Mouse (Mus musculus) midbrain, embryonic 11.5 days (tissue): ENCODE measurements at regions not wholly inside any gene's neighbourhood (a gene's known extent, or its start where the extent isn't known, plus 50 kb on each side); places are given as distances from the start of the nearest gene placed in this dataset.

Experiments used
- ATAC-seq: fragments of 200-750 bp; cut with Nextera tagmentation; 2 replicates; pipeline ENCODE4 v1.8.0; 2017; ENCODE audit warnings: moderate TSS enrichment, moderate library complexity; ENCODE audit not compliant: low FRiP score
- DNase-seq: peaks from one replicate; pipeline ENCODE4 v3.0.0; 2015; ENCODE audit warnings: low spot score; ENCODE audit errors: missing footprints
- H3K27ac ChIP-seq: fragments of 300-500 bp; sonication (generic); 2 replicates; pipeline ENCODE4 v1.5.1; 2014; ENCODE audit warnings: low read depth, low read length
- H3K27me3 ChIP-seq: fragments of 300-500 bp; sonication (generic); 2 replicates; pipeline ENCODE4 v1.6.1; 2014; ENCODE audit warnings: mild to moderate bottlenecking, low read length, moderate library complexity, mixed read lengths; ENCODE audit not compliant: control insufficient read depth, insufficient read depth
- H3K36me3 ChIP-seq: fragments of 300-500 bp; sonication (generic); 2 replicates; pipeline ENCODE4 v1.6.1; 2014; ENCODE audit warnings: mild to moderate bottlenecking, low read length, moderate library complexity, mixed read lengths; ENCODE audit not compliant: control insufficient read depth, insufficient read depth
- H3K4me1 ChIP-seq: fragments of 300-500 bp; sonication (generic); 2 replicates; pipeline ENCODE4 v1.6.1; 2014; ENCODE audit warnings: low read length; ENCODE audit not compliant: control insufficient read depth, insufficient read depth
- H3K4me2 ChIP-seq: fragments of 300-500 bp; sonication (generic); 2 replicates; pipeline ENCODE4 v1.6.1; 2014; ENCODE audit warnings: mild to moderate bottlenecking, moderate library complexity
- H3K4me3 ChIP-seq: fragments of 300-500 bp; sonication (generic); 2 replicates; pipeline ENCODE4 v1.5.1; 2014; ENCODE audit warnings: low read depth, low read length
- H3K9ac ChIP-seq: fragments of 300-500 bp; sonication (generic); 2 replicates; pipeline ENCODE4 v1.6.1; 2014; ENCODE audit warnings: low read length
- H3K9me3 ChIP-seq: fragments of 300-500 bp; sonication (generic); 2 replicates; pipeline ENCODE4 v1.6.1; 2016; ENCODE audit warnings: low read length; ENCODE audit not compliant: control insufficient read depth
- WGBS: fragments of 180-500 bp; shearing (Covaris S2); extraction: QIAGEN DNeasy Blood & Tissue Kit; methylation state at CpG from one replicate; pipeline ENCODE4 v1.1.7; 2014; 5-methylcytosine and 5-hydroxymethylcytosine counted together

GRCm38 (mm10) chr13:101373581-101374189 lies 394.3 kb downstream of the Pik3r1 start:
- DNase-seq (no peak), ATAC-seq (no peak)

GRCm38 (mm10) chr13:101371906-101372305 lies 396.1 kb downstream of the Pik3r1 start:
- Histone ChIP-seq H3K4me1 (no peaks in the 10 kb centered on the region), H3K4me3 (no peak overlapping the region), H3K27ac (no peak overlapping the region), H3K9ac (no peak overlapping the region), H3K27me3 (no peaks in the 10 kb centered on the region), H3K36me3 (no peaks in the 10 kb centered on the region), H3K9me3 (no peaks in the 10 kb centered on the region), H3K4me2 (no peak overlapping the region)
- DNase-seq (no peak), ATAC-seq (no peak)
- 93% methylated on average over 1 of the region's 1 CpGs for WGBS

More at GRCm38 (mm10) chr13:101373581-101374189, 394.3 kb downstream of the Pik3r1 start:
- Histone ChIP-seq H3K4me1 (no peaks in the 10 kb centered on the region), H3K4me2 (no peak overlapping the region), H3K9ac (no peak overlapping the region), H3K27ac (no peak overlapping the region), H3K27me3 (no peaks in the 10 kb centered on the region), H3K9me3 (no peaks in the 10 kb centered on the region), H3K4me3 (no peak overlapping the region), H3K36me3 (no peaks in the 10 kb centered on the region)
- 78% methylated on average over 5 of the region's 5 CpGs for WGBS

GRCm38 (mm10) chr13:101368170-101368569 lies 399.8 kb downstream of the Pik3r1 start:
- Histone ChIP-seq H3K4me3 (no peak overlapping the region), H3K27me3 (no peaks in the 10 kb centered on the region), H3K9me3 (no peaks in the 10 kb centered on the region), H3K4me1 (no peaks in the 10 kb centered on the region), H3K4me2 (no peak overlapping the region), H3K27ac (no peak overlapping the region), H3K36me3 (no peaks in the 10 kb centered on the region), H3K9ac (no peak overlapping the region)
- no peak for ATAC-seq
- 81% methylated on average over 5 of the region's 5 CpGs for WGBS
- no peak for DNase-seq

- Histone ChIP-seq H3K4me1 (no peaks in the 10 kb centered on the region), H3K4me2 (no peak overlapping the region), H3K36me3 (no peaks in the 10 kb centered on the region), H3K9me3 (no peaks in the 10 kb centered on the region), H3K27me3 (no peaks in the 10 kb centered on the region), H3K27ac (no peak overlapping the region), H3K4me3 (no peak overlapping the region), H3K9ac (no peak overlapping the region)
- 84% methylated on average over 3 of the region's 3 CpGs for WGBS
- DNase-seq, result no peak
- ATAC-seq, result no peak
These were observed 412.7 kb downstream of the Pik3r1 start for GRCm38 (mm10) chr13:101355363-101355762.

- WGBS, result 85% methylated on average over 4 of the region's 4 CpGs
- Histone ChIP-seq H3K27ac (no peak overlapping the region), H3K36me3 (no peaks in the 10 kb centered on the region), H3K9me3 (no peaks in the 10 kb centered on the region), H3K4me1 (no peaks in the 10 kb centered on the region), H3K9ac (no peak overlapping the region), H3K27me3 (no peaks in the 10 kb centered on the region), H3K4me2 (no peak overlapping the region), H3K4me3 (no peak overlapping the region)
- no peak for ATAC-seq
- no peak for DNase-seq
These were observed 416.9 kb downstream of the Pik3r1 start for GRCm38 (mm10) chr13:101351123-101351522.

GRCm38 (mm10) chr13:101349354-101349753 lies 418.7 kb downstream of the Pik3r1 start:
- WGBS, result 92% methylated on average over 2 of the region's 2 CpGs
- H3K9me3 ChIP-seq, result no peaks in the 10 kb centered on the region
- no peak overlapping the region for H3K4me3 ChIP-seq
- no peak for DNase-seq
- ATAC-seq, result no peak
- H3K27ac ChIP-seq, result no peak overlapping the region
- no peaks in the 10 kb centered on the region for H3K27me3 ChIP-seq
- no peak overlapping the region for H3K4me2 ChIP-seq
- H3K4me1 ChIP-seq, result no peaks in the 10 kb centered on the region
- no peak overlapping the region for H3K9ac ChIP-seq
- H3K36me3 ChIP-seq, result no peaks in the 10 kb centered on the region

- Histone ChIP-seq H3K4me3 (no peak overlapping the region), H3K4me2 (no peak overlapping the region), H3K9me3 (no peaks in the 10 kb centered on the region), H3K27ac (no peak overlapping the region), H3K4me1 (no peaks in the 10 kb centered on the region), H3K9ac (no peak overlapping the region), H3K27me3 (no peaks in the 10 kb centered on the region), H3K36me3 (no peaks in the 10 kb centered on the region)
- DNase-seq, result no peak
- WGBS, result 92% methylated on average over 3 of the region's 3 CpGs
- ATAC-seq, result no peak
These were observed 429.6 kb downstream of the Pik3r1 start for GRCm38 (mm10) chr13:101338280-101338872.

GRCm38 (mm10) chr13:101318621-101319020 lies 449.4 kb downstream of the Pik3r1 start:
- 82% methylated on average over 4 of the region's 4 CpGs for WGBS
- no peaks in the 10 kb centered on the region for H3K4me1 ChIP-seq
- DNase-seq (no peak), ATAC-seq (no peak)
- no peak overlapping the region for H3K9ac ChIP-seq
- no peak overlapping the region for H3K4me2 ChIP-seq
- H3K27ac ChIP-seq, result no peak overlapping the region
- H3K27me3 ChIP-seq, result no peaks in the 10 kb centered on the region
- H3K9me3 ChIP-seq, result no peaks in the 10 kb centered on the region
- no peaks in the 10 kb centered on the region for H3K36me3 ChIP-seq
- H3K4me3 ChIP-seq, result no peak overlapping the region

GRCm38 (mm10) chr13:101316336-101316735 lies 451.7 kb downstream of the Pik3r1 start:
- WGBS, result 88% methylated on average over 4 of the region's 4 CpGs
- Histone ChIP-seq H3K36me3 (no peaks in the 10 kb centered on the region), H3K9ac (no peak overlapping the region), H3K4me2 (no peak overlapping the region), H3K4me1 (no peaks in the 10 kb centered on the region), H3K27me3 (no peaks in the 10 kb centered on the region), H3K27ac (no peak overlapping the region), H3K4me3 (no peak overlapping the region), H3K9me3 (no peaks in the 10 kb centered on the region)
- no peak for ATAC-seq
- no peak for DNase-seq
